Comparison of ENCODE assay signal across 9 mouse cellular contexts in the genomic region with DNA sequence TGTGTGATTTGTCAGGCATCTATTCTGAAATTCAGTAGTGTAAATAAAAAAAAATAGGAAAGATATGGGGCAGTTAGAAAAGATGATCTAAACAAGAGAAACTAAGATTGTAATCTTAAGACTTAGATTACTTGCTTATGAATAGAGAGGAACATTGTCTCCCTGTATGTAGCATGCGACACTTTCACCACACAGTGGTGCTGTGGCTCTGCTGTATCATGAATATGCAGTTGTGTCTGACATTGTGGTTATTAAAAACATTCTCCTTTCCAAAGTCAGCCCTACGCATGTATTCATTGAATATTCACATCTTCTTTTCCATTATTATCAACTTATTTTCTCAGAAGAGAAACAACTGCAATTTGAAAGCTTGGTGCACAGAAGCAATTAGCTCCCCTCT. TPM values are rescaled to one million over a fixed set of nuclear protein-coding genes. Genes with fewer than 3 reads are reported as not detected.
DNase-seq lines count a peak whose midpoint lies in the region; ATAC-seq and TF ChIP-seq lines count a peak whose summit lies in the region.
"Had no signal": no experiment of that assay in that cellular context is flagged by ENCODE, and none has a peak within 500 bp of the region (broad histone marks: within the 10 kb centered on the region; RNA-seq: fewer than 3 reads in every experiment).

No protein-coding gene starts in this region.

- 53% methylated on average over 2 of the region's 2 CpGs for WGBS in lung, postnatal 0 days

- TF ChIP-seq EP300 in lung, postnatal 0 days (IDR thresholded peaks at IDR 0.05), result no peak

- H3K4me1 ChIP-seq in lung, postnatal 0 days (ENCODE audit: insufficient read depth, low read depth, low read length), result no peaks in the 10 kb centered on the region
- H3K4me1 ChIP-seq: embryonic facial prominence, embryonic 13.5 days; megakaryocyte, embryonic 14.5 days had no signal

- peak; percentile 47 for DNase-seq in lung, postnatal 0 days (ENCODE audit: low spot score)
- no peak for DNase-seq in lung, postnatal 4 days
- DNase-seq in fibroblast of lung, adult 2 months (ENCODE audit: low read depth), result peak; percentile 1
- DNase-seq in kidney, postnatal 25 days, result peak; percentile 29 to 35
- peak; percentile 14 for DNase-seq in lung, postnatal 36 days
- no peak for DNase-seq in urinary bladder, postnatal 25 days (ENCODE audit: low spot score)
- DNase-seq in c-Kit-positive CD71-positive TER-119-positive erythroid progenitor cells, embryonic 14.5 days (ENCODE audit: low spot score), result no peak

- no peak overlapping the region for H3K4me3 ChIP-seq in lung, postnatal 0 days (ENCODE audit: low read depth, low read length)
- H3K4me3 ChIP-seq: embryonic facial prominence, embryonic 13.5 days; megakaryocyte, embryonic 14.5 days had no signal

- no peak overlapping the region for H3K27ac ChIP-seq in lung, postnatal 0 days (ENCODE audit: low read length)
- H3K27ac ChIP-seq: embryonic facial prominence, embryonic 13.5 days had no signal

- H3K9me3 ChIP-seq in lung, postnatal 0 days (ENCODE audit: low read length), result no peaks in the 10 kb centered on the region
- H3K9me3 ChIP-seq: embryonic facial prominence, embryonic 13.5 days; megakaryocyte, embryonic 14.5 days had no signal

- TF ChIP-seq CTCF in lung, postnatal 0 days (IDR thresholded peaks at IDR 0.05), result peak; percentile 73

- H3K9ac ChIP-seq in lung, postnatal 0 days (replicated peaks; ENCODE audit: low read depth), result no peak overlapping the region
- H3K9ac ChIP-seq: embryonic facial prominence, embryonic 13.5 days had no signal

- H3K36me3 ChIP-seq in lung, postnatal 0 days (ENCODE audit: insufficient read depth, low read length), result no peaks in the 10 kb centered on the region
- H3K36me3 ChIP-seq: embryonic facial prominence, embryonic 13.5 days had no signal

- H3K4me2 ChIP-seq in lung, postnatal 0 days (replicated peaks; ENCODE audit: low read depth, low read length), result no peak overlapping the region
- H3K4me2 ChIP-seq: embryonic facial prominence, embryonic 13.5 days had no signal

- no peak for ATAC-seq in lung, postnatal 0 days

- no peaks in the 10 kb centered on the region for H3K27me3 ChIP-seq in lung, postnatal 0 days (replicated peaks; ENCODE audit: insufficient read depth, low read length)
- H3K27me3 ChIP-seq: embryonic facial prominence, embryonic 13.5 days; megakaryocyte, embryonic 14.5 days had no signal

RNA-seq across cellular contexts. Expression of a gene that starts 40.0 kb away (rescaled TPM):
- 1.4 and 2.0 TPM in 2 replicates for polyA plus RNA-seq in lung, postnatal 0 days (2015; fragmentation: Nextera tagmentation; extraction: Ambion mirVana)

RNA-seq across cellular contexts. Expression of a gene that starts 43.3 kb away (rescaled TPM):
- 0.15 and 0.23 TPM in 2 replicates for polyA plus RNA-seq in lung, postnatal 0 days (2015; fragmentation: Nextera tagmentation; extraction: Ambion mirVana)
- polyA plus RNA-seq: embryonic facial prominence, embryonic 13.5 days had no signal

Comparison
In these comparisons a context has a peak if more than half of its experiments do, and no peak if none do; other contexts are left out.
1. DNase-seq: peak in lung, postnatal 0 days (single experiment), fibroblast of lung, adult 2 months (single experiment), kidney, postnatal 25 days (2 of 2) and lung, postnatal 36 days (single experiment); none in lung, postnatal 4 days (0 of 2), urinary bladder, postnatal 25 days (single experiment) and c-Kit-positive CD71-positive TER-119-positive erythroid progenitor cells, embryonic 14.5 days (single experiment).